Mouse (Mus musculus): ENCODE results near the gene Sgms1.
A peak's percentile ranks its signal among the peaks of the same experiment; 100 is the strongest.

DNA sequence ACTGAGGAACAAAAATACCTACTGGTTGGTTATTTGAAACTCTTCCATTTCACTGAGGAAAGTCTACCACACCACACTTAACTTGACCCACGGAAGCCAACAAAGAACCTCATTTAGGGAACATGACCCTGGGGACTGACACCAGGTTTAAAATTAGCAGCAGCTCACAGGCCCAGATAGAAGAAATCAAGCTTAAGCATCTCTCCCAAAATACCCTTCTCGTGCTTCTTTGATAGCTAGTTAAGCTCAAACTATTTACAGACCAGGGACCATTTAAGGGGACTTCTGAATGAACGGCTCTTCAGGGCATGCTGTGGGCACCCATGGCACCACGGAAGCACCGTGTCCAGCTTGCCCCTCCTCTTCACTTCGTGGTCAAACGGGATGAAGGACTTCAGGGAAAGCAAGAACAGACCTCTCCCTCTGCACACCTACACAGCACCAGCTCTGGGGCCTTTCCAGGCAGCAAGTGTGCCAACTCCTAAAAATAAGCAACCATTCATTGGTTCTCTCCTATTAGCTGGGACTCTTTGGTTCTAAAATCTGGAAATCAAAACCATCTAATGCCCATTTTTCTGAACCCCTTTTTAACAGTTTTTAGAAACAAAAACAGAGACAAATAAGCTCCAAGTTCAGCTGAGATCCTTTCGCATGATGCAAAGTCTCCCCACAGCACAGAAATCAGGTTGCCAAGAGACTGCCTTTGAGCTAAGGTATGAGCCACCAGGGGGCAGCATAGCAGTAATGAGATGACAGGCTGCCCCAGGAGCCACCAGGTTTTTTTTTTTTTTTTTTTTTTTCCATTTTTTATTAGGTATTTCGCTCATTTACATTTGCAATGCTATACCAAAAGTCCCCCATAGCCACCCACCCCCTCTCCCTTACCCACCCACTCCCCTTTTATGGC is 219.6 kb downstream of the Sgms1 start:
- peak; percentile 43; the same call in 1 of the 2 replicates for TF ChIP-seq CTCF (IDR thresholded peaks at IDR 0.05; ENCODE audit: low read depth, low read length)
- TF ChIP-seq POLR2A (IDR thresholded peaks at IDR 0.05; ENCODE audit: borderline replicate concordance, low read depth, low read length): no peak
